Mouse (Mus musculus): ENCODE measurements at regions not wholly inside any gene's neighbourhood (a gene's known extent, or its start where the extent isn't known, plus 50 kb on each side); places are given as distances from the start of the nearest gene placed in this dataset.
"Not testable (repeated sequence)": the region's sequence is repeated elsewhere in the genome, so short reads cannot be mapped to it uniquely, and the experiment has no call there.

- Histone ChIP-seq H3K9me3 (replicated peaks; ENCODE audit: control insufficient read depth, low read length) (no peaks in the 10 kb centered on the region), H3K4me2 (ENCODE audit: low read length) (no peak overlapping the region), H3K4me1 (ENCODE audit: control insufficient read depth, insufficient read depth, low read length) (no peaks in the 10 kb centered on the region; the same call in 1 of the 2 replicates), H3K4me3 (ENCODE audit: low read depth, low read length) (no peak overlapping the region), H3K36me3 (ENCODE audit: control insufficient read depth, insufficient read depth, low read length) (no peaks in the 10 kb centered on the region), H3K27ac (ENCODE audit: low read depth, low read length) (no peak overlapping the region), H3K27me3 (replicated peaks; ENCODE audit: control insufficient read depth, insufficient read depth, low read length) (no peaks in the 10 kb centered on the region), H3K9ac (ENCODE audit: low read length) (no peak overlapping the region)
- 83% methylated on average over 7 of the region's 8 CpGs for WGBS
- no peak for ATAC-seq
- DNase-seq (ENCODE audit: low spot score) = no peak
These were observed 123.6 kb downstream of the Tnfrsf21 start for GRCm38 (mm10) chr17:43139916-43140315.

DNA sequence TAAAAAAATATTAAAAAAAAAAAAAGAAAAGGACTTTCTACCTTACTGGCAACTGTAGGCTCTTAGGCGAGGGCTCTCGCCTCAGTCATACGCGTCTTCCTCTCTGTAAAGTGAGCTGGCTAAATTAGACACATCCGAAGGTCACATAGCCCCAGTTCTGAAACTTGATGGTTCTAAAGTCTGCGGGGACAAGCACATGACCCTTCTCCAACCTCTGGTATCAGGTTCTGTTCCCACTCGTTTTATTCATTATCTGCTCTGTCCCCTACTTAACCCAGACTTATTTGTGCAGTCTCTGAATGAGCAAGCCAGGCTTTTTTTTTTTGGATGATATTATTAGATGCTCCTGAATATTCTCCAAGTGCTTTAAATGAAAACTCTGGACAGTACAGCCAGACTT, 125.4 kb downstream of the Tnfrsf21 start:
- H3K36me3 ChIP-seq (ENCODE audit: control insufficient read depth, insufficient read depth, low read length) = no peaks in the 10 kb centered on the region
- H3K27ac ChIP-seq (ENCODE audit: low read depth, low read length) = no peak overlapping the region
- no peak overlapping the region for H3K4me3 ChIP-seq (ENCODE audit: low read depth, low read length)
- no peak for ATAC-seq
- H3K9ac ChIP-seq (ENCODE audit: low read length) = no peak overlapping the region
- H3K27me3 ChIP-seq (replicated peaks; ENCODE audit: control insufficient read depth, insufficient read depth, low read length) = no peaks in the 10 kb centered on the region
- H3K4me1 ChIP-seq (ENCODE audit: control insufficient read depth, insufficient read depth, low read length) = no peaks in the 10 kb centered on the region
- no peak for DNase-seq (ENCODE audit: low spot score)
- H3K4me2 ChIP-seq (ENCODE audit: low read length) = no peak overlapping the region
- WGBS = 90% methylated on average over 7 of the region's 7 CpGs
- H3K9me3 ChIP-seq (replicated peaks; ENCODE audit: control insufficient read depth, low read length) = no peaks in the 10 kb centered on the region

- Histone ChIP-seq H3K9me3 (replicated peaks; ENCODE audit: control insufficient read depth, low read length) (no peaks in the 10 kb centered on the region), H3K4me1 (ENCODE audit: control insufficient read depth, insufficient read depth, low read length) (no peaks in the 10 kb centered on the region; the same call in 1 of the 2 replicates), H3K4me2 (ENCODE audit: low read length) (no peak overlapping the region), H3K27me3 (replicated peaks; ENCODE audit: control insufficient read depth, insufficient read depth, low read length) (no peaks in the 10 kb centered on the region), H3K36me3 (ENCODE audit: control insufficient read depth, insufficient read depth, low read length) (no peaks in the 10 kb centered on the region), H3K9ac (ENCODE audit: low read length) (no peak overlapping the region), H3K27ac (ENCODE audit: low read depth, low read length) (no peak overlapping the region), H3K4me3 (ENCODE audit: low read depth, low read length) (no peak overlapping the region)
- no peak for DNase-seq (ENCODE audit: low spot score)
- 36% methylated on average over 1 of the region's 1 CpGs for WGBS
- no peak for ATAC-seq
These were observed 124.4 kb upstream of the Adgrf1 start for GRCm38 (mm10) chr17:43145749-43146148.

GRCm38 (mm10) chr17:43147935-43148334, 122.2 kb upstream of the Adgrf1 start:
- Histone ChIP-seq H3K4me1 (ENCODE audit: control insufficient read depth, insufficient read depth, low read length) (no peaks in the 10 kb centered on the region; the same call in 1 of the 2 replicates), H3K4me3 (ENCODE audit: low read depth, low read length) (no peak overlapping the region), H3K4me2 (ENCODE audit: low read length) (no peak overlapping the region), H3K9me3 (replicated peaks; ENCODE audit: control insufficient read depth, low read length) (no peaks in the 10 kb centered on the region), H3K36me3 (ENCODE audit: control insufficient read depth, insufficient read depth, low read length) (no peaks in the 10 kb centered on the region), H3K27me3 (replicated peaks; ENCODE audit: control insufficient read depth, insufficient read depth, low read length) (no peaks in the 10 kb centered on the region), H3K27ac (ENCODE audit: low read depth, low read length) (no peak overlapping the region), H3K9ac (ENCODE audit: low read length) (no peak overlapping the region)
- WGBS = 4% methylated on average over 3 of the region's 3 CpGs
- DNase-seq (ENCODE audit: low spot score) = no peak
- ATAC-seq = no peak

DNA sequence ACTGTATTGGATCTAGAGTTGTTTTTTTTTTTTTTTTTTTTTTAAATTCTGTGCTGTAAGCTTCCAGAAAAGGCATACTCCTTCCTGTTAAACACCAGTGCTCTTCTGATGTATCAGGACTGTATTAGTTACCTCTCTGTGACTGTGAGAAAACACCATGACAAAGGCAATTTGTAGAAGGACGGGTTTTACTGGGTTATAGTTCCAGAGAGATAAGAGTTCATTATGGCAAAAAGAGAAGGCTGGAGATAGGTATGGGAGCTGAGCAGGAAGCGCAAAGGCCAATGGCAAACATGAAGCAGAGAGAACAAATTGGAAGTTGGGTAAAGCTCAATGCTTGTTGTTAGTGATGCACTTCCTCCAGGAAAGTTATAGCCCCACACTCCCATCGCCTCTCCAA, 117.5 kb upstream of the Adgrf1 start:
- DNase-seq (ENCODE audit: low spot score) = no peak
- Histone ChIP-seq H3K4me3 (ENCODE audit: low read depth, low read length) (no peak overlapping the region), H3K9ac (ENCODE audit: low read length) (no peak overlapping the region), H3K36me3 (ENCODE audit: control insufficient read depth, insufficient read depth, low read length) (no peaks in the 10 kb centered on the region), H3K4me1 (ENCODE audit: control insufficient read depth, insufficient read depth, low read length) (no peaks in the 10 kb centered on the region; the same call in 1 of the 2 replicates), H3K9me3 (replicated peaks; ENCODE audit: control insufficient read depth, low read length) (no peaks in the 10 kb centered on the region), H3K27ac (ENCODE audit: low read depth, low read length) (no peak overlapping the region), H3K27me3 (replicated peaks; ENCODE audit: control insufficient read depth, insufficient read depth, low read length) (no peaks in the 10 kb centered on the region), H3K4me2 (ENCODE audit: low read length) (no peak overlapping the region)
- ATAC-seq = no peak
- 91% methylated on average over 3 of the region's 3 CpGs for WGBS

GRCm38 (mm10) chr17:43155271-43155670, 114.9 kb upstream of the Adgrf1 start:
- not testable (repeated sequence) for H3K27ac ChIP-seq (ENCODE audit: low read depth, low read length); H3K27me3 ChIP-seq (replicated peaks; ENCODE audit: control insufficient read depth, insufficient read depth, low read length); H3K36me3 ChIP-seq (ENCODE audit: control insufficient read depth, insufficient read depth, low read length); H3K9me3 ChIP-seq (replicated peaks; ENCODE audit: control insufficient read depth, low read length); H3K4me1 ChIP-seq (ENCODE audit: control insufficient read depth, insufficient read depth, low read length); DNase-seq (ENCODE audit: low spot score); H3K4me3 ChIP-seq (ENCODE audit: low read depth, low read length); H3K9ac ChIP-seq (ENCODE audit: low read length); H3K4me2 ChIP-seq (ENCODE audit: low read length); ATAC-seq
- 96% methylated on average over 8 of the region's 8 CpGs for WGBS

- H3K9ac ChIP-seq (ENCODE audit: low read length) = no peak overlapping the region
- H3K9me3 ChIP-seq (replicated peaks; ENCODE audit: control insufficient read depth, low read length) = no peaks in the 10 kb centered on the region
- H3K27ac ChIP-seq (ENCODE audit: low read depth, low read length) = no peak overlapping the region
- H3K36me3 ChIP-seq (ENCODE audit: control insufficient read depth, insufficient read depth, low read length) = no peaks in the 10 kb centered on the region
- H3K4me2 ChIP-seq (ENCODE audit: low read length) = no peak overlapping the region
- peaks cover 8% of the 10 kb centered on the region for H3K4me1 ChIP-seq (ENCODE audit: control insufficient read depth, insufficient read depth, low read length)
- no peak for ATAC-seq
- no peaks in the 10 kb centered on the region for H3K27me3 ChIP-seq (replicated peaks; ENCODE audit: control insufficient read depth, insufficient read depth, low read length)
- WGBS = 82% methylated on average over 5 of the region's 5 CpGs
- H3K4me3 ChIP-seq (ENCODE audit: low read depth, low read length) = no peak overlapping the region
- DNase-seq (ENCODE audit: low spot score) = no peak
These were observed 114.0 kb upstream of the Adgrf1 start for GRCm38 (mm10) chr17:43156116-43156515.

- peak overlapping the region; percentile 20 for H3K4me3 ChIP-seq (ENCODE audit: low read depth, low read length)
- peak overlapping the region; percentile 47 for H3K4me2 ChIP-seq (ENCODE audit: low read length)
- H3K9me3 ChIP-seq (replicated peaks; ENCODE audit: control insufficient read depth, low read length) = no peaks in the 10 kb centered on the region
- H3K27ac ChIP-seq (ENCODE audit: low read depth, low read length) = peak overlapping the region; percentile 73
- WGBS = 8% methylated on average over 15 of the region's 15 CpGs
- H3K27me3 ChIP-seq (replicated peaks; ENCODE audit: control insufficient read depth, insufficient read depth, low read length) = no peaks in the 10 kb centered on the region
- peak; percentile 96 for ATAC-seq
- peak overlapping the region; percentile 49 for H3K9ac ChIP-seq (ENCODE audit: low read length)
- H3K36me3 ChIP-seq (ENCODE audit: control insufficient read depth, insufficient read depth, low read length) = no peaks in the 10 kb centered on the region
- peak; percentile 84 for DNase-seq (ENCODE audit: low spot score)
- peaks cover 8% of the 10 kb centered on the region for H3K4me1 ChIP-seq (ENCODE audit: control insufficient read depth, insufficient read depth, low read length)
These were observed 112.2 kb upstream of the Adgrf1 start for GRCm38 (mm10) chr17:43157781-43158501.

GRCm38 (mm10) chr17:43158741-43159140, 111.4 kb upstream of the Adgrf1 start:
- ATAC-seq = peak; percentile 62
- Histone ChIP-seq H3K4me1 (ENCODE audit: control insufficient read depth, insufficient read depth, low read length) (peaks cover 8% of the 10 kb centered on the region), H3K9ac (ENCODE audit: low read length) (no peak overlapping the region), H3K9me3 (replicated peaks; ENCODE audit: control insufficient read depth, low read length) (no peaks in the 10 kb centered on the region), H3K27me3 (replicated peaks; ENCODE audit: control insufficient read depth, insufficient read depth, low read length) (no peaks in the 10 kb centered on the region), H3K27ac (ENCODE audit: low read depth, low read length) (peak overlapping the region; percentile 73; the same call in 1 of the 2 replicates), H3K4me2 (ENCODE audit: low read length) (peak overlapping the region; percentile 47; the same call in 1 of the 2 replicates), H3K4me3 (ENCODE audit: low read depth, low read length) (no peak overlapping the region), H3K36me3 (ENCODE audit: control insufficient read depth, insufficient read depth, low read length) (no peaks in the 10 kb centered on the region)
- DNase-seq (ENCODE audit: low spot score) = peak; percentile 35
- 45% methylated on average over 10 of the region's 10 CpGs for WGBS
